Mouse (Mus musculus): ENCODE measurements around the gene Nin. TPM values are rescaled to one million over a fixed set of nuclear protein-coding genes. Genes with fewer than 3 reads are reported as not detected.
A peak's percentile ranks its signal among the peaks of the same experiment; 100 is the strongest.

The Nin gene
- polyA plus RNA-seq, 2 experiments from 2014 or later, result 26.6 to 27.3 TPM

DNA sequence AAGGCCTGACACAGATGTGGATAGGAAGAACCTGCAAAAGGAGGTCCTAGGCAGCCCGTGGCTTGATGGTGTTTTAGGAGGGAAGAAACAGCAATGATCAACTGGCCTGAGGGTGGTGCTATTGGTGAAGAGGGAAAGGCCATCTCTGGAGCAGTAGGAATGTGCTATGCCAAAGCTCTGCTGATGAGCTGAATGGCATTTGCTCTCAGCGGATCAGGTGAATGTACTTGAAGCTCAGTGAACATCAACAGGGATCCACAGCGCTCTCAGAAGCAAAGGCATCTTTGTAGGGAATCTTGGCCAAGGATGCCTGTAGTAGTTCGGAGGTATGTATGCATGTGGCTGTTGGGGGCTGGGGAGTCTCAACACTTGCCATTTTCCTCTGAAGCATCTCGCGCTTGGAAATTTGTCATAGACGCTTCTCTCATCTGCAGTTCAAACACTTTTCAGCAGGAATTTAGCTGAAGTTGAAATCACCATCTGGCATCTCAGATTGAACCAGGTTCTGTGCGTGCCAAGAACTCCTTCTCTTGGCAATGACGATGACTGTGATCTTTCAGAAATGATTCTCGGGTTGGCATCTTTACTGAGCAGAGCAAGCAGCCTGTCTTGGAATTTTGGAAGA, 5.3 kb upstream of the Nin start:
- ATAC-seq, result no peak

DNA sequence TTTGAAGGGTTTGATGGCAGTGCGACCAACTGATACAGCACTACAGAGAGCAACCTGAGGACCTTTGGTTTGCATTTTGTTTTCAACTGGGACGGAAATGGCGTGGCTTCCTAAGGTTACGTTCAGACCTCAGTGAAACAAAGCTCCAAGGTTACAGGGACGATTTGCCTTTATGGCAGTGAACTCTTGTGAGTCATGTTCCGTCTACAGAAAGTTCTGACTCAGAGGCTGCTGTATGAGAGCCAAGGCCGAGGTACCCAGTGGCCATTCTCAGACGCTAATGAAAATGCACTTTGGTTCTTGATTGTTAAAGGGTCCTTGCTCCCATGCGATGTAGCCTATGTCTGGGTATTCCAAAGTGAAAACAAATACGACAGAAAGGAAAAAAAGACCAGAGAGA, 3.6 kb upstream of the Nin start:
- no peak for ATAC-seq

GRCm38 (mm10) chr12:70112090-70112383, 1.5 kb downstream of the Nin start:
- no peak for ATAC-seq

GRCm38 (mm10) chr12:70111367-70112089, 2.0 kb downstream of the Nin start:
- ATAC-seq, result peak; percentile 76

- peak; percentile 21 for ATAC-seq
These were observed 2.5 kb downstream of the Nin start for GRCm38 (mm10) chr12:70111117-70111366.

- ATAC-seq, result peak; percentile 18
These were observed 3.0 kb downstream of the Nin start for GRCm38 (mm10) chr12:70110375-70111116.

- no peak for ATAC-seq
These were observed 3.6 kb downstream of the Nin start for GRCm38 (mm10) chr12:70109921-70110320.

GRCm38 (mm10) chr12:70108104-70108503, 5.4 kb downstream of the Nin start:
- ATAC-seq, result no peak

GRCm38 (mm10) chr12:70106508-70106907, 7.0 kb downstream of the Nin start:
- ATAC-seq, result no peak

- no peak for ATAC-seq
These were observed 7.6 kb downstream of the Nin start for GRCm38 (mm10) chr12:70105885-70106284.

DNA sequence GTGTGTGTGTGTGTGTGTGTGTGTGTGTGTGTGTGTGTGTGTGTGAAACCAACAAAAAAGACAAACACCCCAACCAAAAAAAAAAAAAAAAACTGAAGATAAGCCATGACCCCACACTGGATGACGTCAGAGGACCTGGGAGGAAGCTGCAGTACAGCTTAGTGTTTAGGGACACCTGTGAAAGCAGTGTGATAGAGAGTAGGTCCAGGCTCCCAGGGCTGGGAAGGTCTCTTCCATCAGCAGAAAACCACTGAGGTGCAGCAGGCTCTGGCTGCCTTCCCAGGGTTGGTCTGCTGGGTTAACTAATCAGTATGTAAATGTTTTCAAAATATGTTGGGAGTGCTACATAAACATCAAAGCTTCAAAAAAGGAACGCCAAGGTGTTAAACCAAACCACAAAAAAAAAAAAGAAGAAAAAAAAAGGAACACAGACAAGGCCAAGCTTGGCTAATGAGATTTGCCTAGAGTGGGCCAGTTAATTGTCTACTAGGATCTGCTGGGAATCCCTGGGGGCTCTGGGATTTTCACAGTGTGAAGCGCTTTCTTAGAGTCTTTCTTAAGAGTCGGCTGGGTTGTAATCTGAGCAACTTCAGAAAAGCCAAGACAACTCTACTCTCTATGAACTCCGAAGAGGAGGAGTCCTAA, 8.6 kb downstream of the Nin start:
- peak; percentile 53 for ATAC-seq

DNA sequence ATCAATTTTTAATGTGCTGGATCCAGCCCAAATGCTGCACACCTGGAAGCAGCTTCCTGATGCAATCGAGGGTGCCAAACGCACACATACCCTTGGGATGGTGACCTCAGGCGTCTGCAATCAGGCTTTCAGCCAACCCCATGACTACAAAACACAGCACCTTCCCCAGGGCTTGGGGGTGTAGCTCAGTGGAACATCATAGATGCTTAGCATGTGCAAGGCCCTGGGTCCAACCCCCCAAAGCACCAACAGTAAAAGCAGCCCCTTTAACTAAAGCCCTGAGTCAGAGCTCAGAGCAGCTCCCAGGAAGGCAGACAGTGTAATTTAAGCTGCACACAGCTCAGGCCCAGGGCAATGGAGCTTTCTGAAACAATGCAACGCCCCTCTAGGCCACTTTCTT, 9.3 kb downstream of the Nin start:
- no peak for ATAC-seq

- no peak for ATAC-seq
These were observed 10.3 kb downstream of the Nin start for GRCm38 (mm10) chr12:70103257-70103656.

- no peak for ATAC-seq
These were observed 11.1 kb downstream of the Nin start for GRCm38 (mm10) chr12:70102426-70102825.

GRCm38 (mm10) chr12:70101823-70102222, 11.7 kb downstream of the Nin start:
- no peak for ATAC-seq

- ATAC-seq, result no peak
These were observed 15.6 kb downstream of the Nin start for GRCm38 (mm10) chr12:70097901-70098300.

- no peak for ATAC-seq
These were observed 16.2 kb downstream of the Nin start for GRCm38 (mm10) chr12:70097316-70097715.

DNA sequence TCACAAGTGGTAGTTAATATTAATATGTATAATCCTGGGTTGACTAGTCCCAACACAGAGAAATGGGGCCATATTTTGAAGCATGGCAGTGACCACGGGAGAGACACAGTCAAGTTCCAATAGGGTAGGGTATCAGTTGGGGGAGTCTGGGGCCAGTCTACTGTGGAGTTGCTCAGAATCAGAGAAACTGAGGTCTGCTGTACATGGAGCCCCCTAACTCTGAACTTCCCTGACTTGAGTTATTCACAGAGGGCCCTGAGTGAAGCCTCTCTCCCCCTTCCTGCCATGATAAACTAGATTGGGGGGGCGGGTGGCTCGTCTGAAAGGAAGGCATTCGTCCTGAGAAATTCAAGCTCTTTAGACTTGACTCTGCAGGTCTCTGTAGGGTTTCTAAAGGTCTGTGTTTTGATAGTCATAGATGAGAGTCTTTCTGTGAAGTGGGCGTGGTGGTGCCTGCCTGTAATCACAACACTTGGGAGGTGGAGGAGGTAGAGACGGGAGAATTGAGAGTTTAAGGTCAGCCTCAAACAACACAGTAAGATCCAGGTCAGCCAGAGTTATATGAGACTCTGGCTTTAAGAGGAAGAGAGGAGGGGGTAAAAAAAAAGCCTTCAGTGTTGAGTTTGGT, 20.1 kb downstream of the Nin start:
- no peak for ATAC-seq

- no peak for ATAC-seq
These were observed 25.2 kb downstream of the Nin start for GRCm38 (mm10) chr12:70088297-70088696.

- ATAC-seq, result no peak
These were observed 28.2 kb downstream of the Nin start for GRCm38 (mm10) chr12:70085351-70085750.

GRCm38 (mm10) chr12:70084198-70084597, 29.3 kb downstream of the Nin start:
- no peak for ATAC-seq

DNA sequence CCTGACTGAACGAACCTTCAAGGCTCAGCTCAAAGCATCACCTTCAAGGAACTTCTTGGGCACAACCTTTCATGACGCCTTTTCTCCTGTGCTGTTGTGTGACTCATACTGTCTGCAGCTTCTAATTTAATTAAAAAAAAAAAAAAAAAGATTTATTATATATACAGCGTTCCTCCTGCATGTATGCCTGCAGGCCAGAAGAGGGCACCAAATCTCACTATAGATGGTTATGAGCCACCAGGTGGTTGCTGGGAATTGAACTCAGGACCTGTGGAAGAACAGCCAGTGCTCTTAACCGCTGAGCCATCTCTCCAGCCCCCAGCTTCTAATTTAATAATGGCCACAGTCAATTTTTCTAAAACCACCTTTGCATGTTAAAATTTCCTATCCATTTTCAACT, 29.8 kb downstream of the Nin start:
- no peak for ATAC-seq

- ATAC-seq, result no peak
These were observed 30.5 kb downstream of the Nin start for GRCm38 (mm10) chr12:70082935-70083532.
